Mouse (Mus musculus) forebrain, embryonic 11.5 days (tissue): ENCODE data around the gene Shisa8. TPM values are rescaled to one million over a fixed set of nuclear protein-coding genes. Genes with fewer than 3 reads are reported as not detected.

ENCODE experiments used
- ATAC-seq: fragments of 200-750 bp; cut with Nextera tagmentation; replicated peaks from 2 replicates; pipeline ENCODE4 v1.8.0; 2017; ENCODE audit warnings: moderate TSS enrichment; ENCODE audit not compliant: low FRiP score
- DNase-seq: peaks from one replicate; pipeline ENCODE4 v3.0.0-alpha.2; 2017; ENCODE audit warnings: low spot score
- H3K27ac ChIP-seq: fragments of 300-500 bp; sonication (generic); 2 replicates; pipeline ENCODE4 v1.5.1; 2014; ENCODE audit warnings: low read depth, low read length
- H3K27me3 ChIP-seq: fragments of 300-500 bp; sonication (generic); 2 replicates; pipeline ENCODE4 v1.6.1; 2014; ENCODE audit warnings: mild to moderate bottlenecking, low read length, mixed read lengths; ENCODE audit not compliant: control insufficient read depth, insufficient read depth
- H3K36me3 ChIP-seq: fragments of 300-500 bp; sonication (generic); 2 replicates; pipeline ENCODE4 v1.6.1; 2014; ENCODE audit warnings: mild to moderate bottlenecking, low read length, moderate library complexity, mixed read lengths; ENCODE audit not compliant: control insufficient read depth, insufficient read depth
- H3K4me1 ChIP-seq: fragments of 300-500 bp; sonication (generic); replicated peaks from 2 replicates; pipeline ENCODE4 v1.6.1; 2014; ENCODE audit warnings: low read length, mixed read lengths; ENCODE audit not compliant: control insufficient read depth, insufficient read depth
- H3K4me2 ChIP-seq: fragments of 300-500 bp; sonication (generic); 2 replicates; pipeline ENCODE4 v1.6.1; 2014; ENCODE audit warnings: low read depth, mild to moderate bottlenecking, low read length, moderate library complexity, mixed read lengths; ENCODE audit not compliant: severe bottlenecking
- H3K4me3 ChIP-seq: fragments of 300-500 bp; sonication (generic); 2 replicates; pipeline ENCODE4 v1.5.1; 2014; ENCODE audit warnings: low read depth, low read length
- H3K9ac ChIP-seq: fragments of 300-500 bp; sonication (generic); 2 replicates; pipeline ENCODE4 v1.6.1; 2014; ENCODE audit warnings: low read length
- H3K9me3 ChIP-seq: fragments of 300-500 bp; sonication (generic); 2 replicates; pipeline ENCODE4 v1.6.1; 2016; ENCODE audit warnings: low read length, mixed read lengths; ENCODE audit not compliant: control insufficient read depth
- WGBS: fragments of 180-500 bp; shearing (Covaris S2); extraction: QIAGEN DNeasy Blood & Tissue Kit; methylation state at CpG from one replicate; pipeline ENCODE4 v1.1.7; 2014; 5-methylcytosine and 5-hydroxymethylcytosine counted together
- polyA plus RNA-seq: library from polyadenylated mRNA; unstranded; fragments of >200 nt; fragmentation: Nextera tagmentation; extraction: Ambion mirVana; gene quantifications from 2 replicates; pipeline ENCODE4 v1.2.1, GENCODE M21; 2014

Shisa8 gene
- polyA plus RNA-seq, 1 experiment from 2014 or later = 1.2 TPM

- 61% methylated on average over 12 of the region's 12 CpGs for WGBS
- Histone ChIP-seq H3K4me2 (no peak overlapping the region), H3K27ac (no peak overlapping the region), H3K36me3 (no peaks in the 10 kb centered on the region), H3K4me1 (peaks cover 9% of the 10 kb centered on the region), H3K4me3 (no peak overlapping the region), H3K9ac (no peak overlapping the region), H3K27me3 (peaks cover 27% of the 10 kb centered on the region), H3K9me3 (no peaks in the 10 kb centered on the region)
- DNase-seq (no peak), ATAC-seq (no peak)
Observed at GRCm38 (mm10) chr15:82220003-82220675, 7.5 kb upstream of the Shisa8 start.

- Histone ChIP-seq H3K27me3 (peaks cover 24% of the 10 kb centered on the region), H3K9ac (no peak overlapping the region), H3K9me3 (no peaks in the 10 kb centered on the region), H3K36me3 (no peaks in the 10 kb centered on the region), H3K4me1 (peaks cover 5% of the 10 kb centered on the region), H3K4me2 (no peak overlapping the region), H3K4me3 (no peak overlapping the region), H3K27ac (no peak overlapping the region)
- ATAC-seq = no peak
- 85% methylated on average over 26 of the region's 26 CpGs for WGBS
- DNase-seq = no peak
Observed at GRCm38 (mm10) chr15:82218778-82219666, 6.4 kb upstream of the Shisa8 start.

GRCm38 (mm10) chr15:82217980-82218379 lies 5.4 kb upstream of the Shisa8 start:
- WGBS = 28% methylated on average over 9 of the region's 9 CpGs
- peaks cover 31% of the 10 kb centered on the region for H3K27me3 ChIP-seq
- no peak overlapping the region for H3K4me3 ChIP-seq
- H3K36me3 ChIP-seq = no peaks in the 10 kb centered on the region
- ATAC-seq (no peak), DNase-seq (no peak)
- no peak overlapping the region for H3K27ac ChIP-seq
- peaks cover 6% of the 10 kb centered on the region; the same call in 1 of the 2 replicates for H3K4me1 ChIP-seq
- no peak overlapping the region for H3K4me2 ChIP-seq
- no peak overlapping the region for H3K9ac ChIP-seq
- no peaks in the 10 kb centered on the region for H3K9me3 ChIP-seq

GRCm38 (mm10) chr15:82217039-82217438 lies 4.4 kb upstream of the Shisa8 start:
- Histone ChIP-seq H3K27ac (no peak overlapping the region; the same call in 1 of the 2 replicates), H3K9me3 (no peaks in the 10 kb centered on the region), H3K36me3 (no peaks in the 10 kb centered on the region), H3K4me1 (peaks cover 12% of the 10 kb centered on the region), H3K4me3 (no peak overlapping the region), H3K9ac (no peak overlapping the region), H3K27me3 (peaks cover 39% of the 10 kb centered on the region), H3K4me2 (no peak overlapping the region)
- WGBS = 4% methylated on average over 7 of the region's 7 CpGs
- no peak for ATAC-seq
- no peak for DNase-seq

GRCm38 (mm10) chr15:82216142-82216827 lies 3.7 kb upstream of the Shisa8 start:
- no peak for ATAC-seq

GRCm38 (mm10) chr15:82215332-82216046 lies 2.9 kb upstream of the Shisa8 start:
- WGBS = 34% methylated on average over 11 of the region's 11 CpGs
- Histone ChIP-seq H3K4me2 (no peak overlapping the region), H3K27ac (no peak overlapping the region), H3K4me1 (peaks cover 19% of the 10 kb centered on the region), H3K36me3 (no peaks in the 10 kb centered on the region), H3K27me3 (peaks cover 54% of the 10 kb centered on the region), H3K9ac (no peak overlapping the region), H3K9me3 (no peaks in the 10 kb centered on the region), H3K4me3 (no peak overlapping the region)
- DNase-seq (no peak), ATAC-seq (no peak)

More at GRCm38 (mm10) chr15:82216142-82216827, 3.7 kb upstream of the Shisa8 start:
- no peak for DNase-seq
- Histone ChIP-seq H3K4me1 (peaks cover 19% of the 10 kb centered on the region), H3K27ac (no peak overlapping the region; the same call in 1 of the 2 replicates), H3K36me3 (no peaks in the 10 kb centered on the region), H3K9ac (no peak overlapping the region), H3K4me2 (no peak overlapping the region), H3K4me3 (no peak overlapping the region), H3K27me3 (peaks cover 46% of the 10 kb centered on the region), H3K9me3 (no peaks in the 10 kb centered on the region)
- WGBS = 43% methylated on average over 20 of the region's 20 CpGs

- WGBS = 3% methylated on average over 4 of the region's 4 CpGs
- ATAC-seq (no peak), DNase-seq (no peak)
- Histone ChIP-seq H3K4me2 (no peak overlapping the region), H3K4me1 (peaks cover 19% of the 10 kb centered on the region), H3K36me3 (no peaks in the 10 kb centered on the region), H3K27ac (no peak overlapping the region), H3K27me3 (peaks cover 67% of the 10 kb centered on the region), H3K9me3 (no peaks in the 10 kb centered on the region), H3K9ac (no peak overlapping the region), H3K4me3 (no peak overlapping the region)
Observed at GRCm38 (mm10) chr15:82213222-82213621, 607 bp upstream of the Shisa8 start.
